Mouse (Mus musculus) hindbrain, embryonic 14.5 days (tissue): Measurements from ENCODE around the gene Rxra. TPM values are rescaled to one million over a fixed set of nuclear protein-coding genes. Genes with fewer than 3 reads are reported as not detected.

Source experiments
- polyA plus RNA-seq: library from polyadenylated mRNA; unstranded; fragments of >200 nt; fragmentation: Nextera tagmentation; extraction: Ambion mirVana; gene quantifications from 2 replicates; pipeline ENCODE4 v1.2.1, GENCODE M21; 2014

Gene Rxra
- polyA plus RNA-seq, 1 experiment from 2014 or later: 2.4 TPM

Other genes with a start within 250 kb of the Rxra start
- gene Vav2, start 249.4 kb upstream of the Rxra start, polyA plus RNA-seq: 15.0 and 16.0 TPM in 2 replicates
- 43.8 and 45.9 TPM in 2 replicates for gene Brd3os, start 234.1 kb upstream of the Rxra start, polyA plus RNA-seq
- gene Brd3, start 168.8 kb upstream of the Rxra start, polyA plus RNA-seq: 132 and 134 TPM in 2 replicates
- gene Wdr5, start 161.3 kb upstream of the Rxra start, polyA plus RNA-seq: 39.1 and 42.1 TPM in 2 replicates
- gene Col5a1, start 210.0 kb downstream of the Rxra start, polyA plus RNA-seq: 12.2 and 14.7 TPM in 2 replicates